Mouse (Mus musculus) olfactory bulb, adult 2 months (tissue): Measurements from ENCODE around the gene Cobl.

Source experiments
- CTCF ChIP-seq: fragments of 200-500 bp; IDR thresholded peaks from 2 replicates; pipeline ENCODE4 v1.5.1; 2012; ENCODE audit warnings: low read depth, mild to moderate bottlenecking, low read length, moderate library complexity; ENCODE audit not compliant: insufficient read depth
- POLR2A ChIP-seq: fragments of 200-500 bp; IDR thresholded peaks from 2 replicates; pipeline ENCODE4 v1.6.1; 2012; ENCODE audit warnings: mild to moderate bottlenecking, low read depth, low read length, moderate library complexity; ENCODE audit not compliant: insufficient read depth

DNA sequence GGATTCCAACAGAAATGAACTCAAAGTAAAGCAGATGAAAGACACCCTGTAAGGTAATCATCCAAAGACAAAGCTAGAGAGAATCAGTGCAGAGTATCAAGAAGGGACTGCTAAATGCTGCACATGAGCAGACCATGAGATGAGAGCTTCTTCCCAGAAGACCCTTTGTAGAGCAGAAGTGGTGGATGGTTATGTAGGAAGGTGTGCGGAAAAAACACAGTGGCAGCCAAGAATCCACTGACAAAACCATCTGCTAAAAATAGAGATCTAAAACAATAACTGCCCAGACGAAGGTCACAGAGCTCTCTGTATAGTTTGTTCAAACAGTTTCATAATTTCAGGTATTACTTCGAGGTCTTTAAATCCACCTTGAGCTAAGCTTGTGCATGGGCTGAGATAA, 149.1 kb downstream of the Cobl start:
- no peak for TF ChIP-seq POLR2A
- no peak for TF ChIP-seq CTCF
